Mouse (Mus musculus) forebrain, embryonic 15.5 days (tissue): Measurements from ENCODE around the gene Hspa5. TPM values are rescaled to one million over a fixed set of nuclear protein-coding genes. Genes with fewer than 3 reads are reported as not detected.
A peak's percentile ranks its signal among the peaks of the same experiment; 100 is the strongest.
"Not testable (repeated sequence)": the region's sequence is repeated elsewhere in the genome, so short reads cannot be mapped to it uniquely, and the experiment has no call there.

Source experiments
- ATAC-seq: fragments of 200-750 bp; cut with Nextera tagmentation; replicated peaks from 2 replicates; pipeline ENCODE4 v1.8.0; 2017; ENCODE audit warnings: mild to moderate bottlenecking, moderate TSS enrichment, moderate library complexity
- H3K27ac ChIP-seq: fragments of 300-500 bp; sonication (generic); replicated peaks from 2 replicates; pipeline ENCODE4 v1.5.1; 2015; ENCODE audit warnings: mild to moderate bottlenecking, inconsistent platforms
- H3K27me3 ChIP-seq: fragments of 300-500 bp; sonication (generic); 2 replicates; pipeline ENCODE4 v1.6.1; 2015; ENCODE audit warnings: inconsistent platforms
- H3K36me3 ChIP-seq: fragments of 300-500 bp; sonication (generic); 2 replicates; pipeline ENCODE4 v1.6.1; 2015; ENCODE audit warnings: mild to moderate bottlenecking, inconsistent platforms
- H3K4me1 ChIP-seq: fragments of 300-500 bp; sonication (generic); 2 replicates; pipeline ENCODE4 v1.6.1; 2015; ENCODE audit warnings: inconsistent platforms
- H3K4me2 ChIP-seq: fragments of 300-500 bp; sonication (generic); replicated peaks from 2 replicates; pipeline ENCODE4 v1.6.1; 2015; ENCODE audit warnings: mild to moderate bottlenecking, inconsistent platforms
- H3K4me3 ChIP-seq: fragments of 300-500 bp; sonication (generic); 2 replicates; pipeline ENCODE4 v1.5.1; 2015; ENCODE audit warnings: mild to moderate bottlenecking, inconsistent platforms
- H3K9ac ChIP-seq: fragments of 300-500 bp; sonication (generic); replicated peaks from 2 replicates; pipeline ENCODE4 v1.6.1; 2015; ENCODE audit warnings: mild to moderate bottlenecking, inconsistent platforms
- H3K9me3 ChIP-seq: fragments of 300-500 bp; sonication (generic); 2 replicates; pipeline ENCODE4 v1.6.1; 2016; ENCODE audit warnings: inconsistent platforms
- WGBS: fragments of 180-500 bp; shearing (Covaris S2); methylation state at CpG from one replicate; pipeline ENCODE4 v1.1.7; 2015; ENCODE audit warnings: mixed read lengths; 5-methylcytosine and 5-hydroxymethylcytosine counted together
- polyA plus RNA-seq: library from polyadenylated mRNA; unstranded; fragments of >200 nt; fragmentation: Nextera tagmentation; extraction: Ambion mirVana; gene quantifications from 2 replicates; pipeline ENCODE4 v1.2.1, GENCODE M21; 2015

The Hspa5 gene
- polyA plus RNA-seq, 1 experiment from 2014 or later = 395 TPM

DNA sequence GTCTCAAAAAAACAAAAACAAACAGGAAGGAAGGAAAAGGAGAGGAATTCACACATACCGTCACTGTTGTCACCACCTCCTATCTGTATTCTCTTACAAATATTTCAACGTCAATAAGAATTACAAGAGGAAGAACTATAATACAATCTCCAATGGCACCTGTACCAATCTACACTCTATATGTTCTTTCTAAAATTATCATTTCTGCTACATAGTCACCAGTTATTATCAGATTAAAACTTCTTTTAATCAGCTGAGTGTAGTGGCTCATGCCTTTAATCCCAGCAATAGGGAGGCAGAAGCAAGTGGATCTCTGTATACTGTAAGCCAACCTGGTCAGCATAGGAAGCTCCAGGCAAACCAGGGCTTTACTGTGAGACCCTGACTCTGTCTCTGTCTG, 21.5 kb upstream of the Hspa5 start:
- H3K27ac ChIP-seq = no peak overlapping the region
- peaks cover 28% of the 10 kb centered on the region for H3K4me1 ChIP-seq
- no peaks in the 10 kb centered on the region for H3K9me3 ChIP-seq
- H3K4me2 ChIP-seq = no peak overlapping the region
- no peak overlapping the region for H3K4me3 ChIP-seq
- WGBS = 82% methylated on average over 2 of the region's 2 CpGs
- no peak overlapping the region for H3K9ac ChIP-seq
- no peak for ATAC-seq
- H3K36me3 ChIP-seq = no peaks in the 10 kb centered on the region
- H3K27me3 ChIP-seq = no peaks in the 10 kb centered on the region

DNA sequence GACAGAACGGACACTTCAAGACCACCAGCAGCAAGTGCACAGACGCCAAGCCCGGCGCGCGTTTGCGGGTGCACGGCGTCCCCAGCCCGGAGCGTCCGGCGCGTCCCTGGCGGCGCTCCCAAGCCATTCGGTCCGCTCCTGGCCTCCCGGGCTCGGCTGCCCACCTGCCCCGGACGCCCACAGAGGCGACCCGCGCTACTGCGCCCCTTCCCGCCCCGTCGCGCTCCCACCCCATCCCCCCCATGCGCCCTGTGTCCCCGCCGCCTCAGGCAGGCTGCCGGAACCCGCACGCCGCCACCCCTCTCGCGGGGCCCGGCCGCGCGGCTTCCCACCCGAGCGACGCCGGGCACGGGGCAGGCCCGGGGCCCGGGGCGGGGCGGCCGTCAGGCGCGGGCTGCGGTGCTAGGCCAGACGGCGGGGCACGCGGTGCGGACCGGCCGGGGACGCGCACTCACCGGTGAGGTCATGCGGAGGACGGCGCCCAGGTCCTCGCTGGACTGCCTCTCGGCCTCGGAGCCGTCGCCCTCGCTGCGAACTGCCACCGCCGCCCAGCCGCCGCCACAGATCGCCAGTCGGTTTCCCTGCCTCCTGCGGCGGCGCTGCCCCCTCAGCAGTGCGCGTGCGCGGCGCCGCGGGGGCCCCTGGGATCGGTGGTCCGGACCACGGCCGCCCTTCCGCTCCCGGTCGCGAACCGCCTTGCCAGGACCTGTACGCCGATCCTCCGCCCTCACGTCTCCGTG, 17.8 kb upstream of the Hspa5 start:
- peak overlapping the region; percentile 91 for H3K9ac ChIP-seq
- H3K4me3 ChIP-seq = peak overlapping the region; percentile 82
- H3K4me1 ChIP-seq = peaks cover 29% of the 10 kb centered on the region
- H3K9me3 ChIP-seq = no peaks in the 10 kb centered on the region
- H3K4me2 ChIP-seq = peak overlapping the region; percentile 50
- no peaks in the 10 kb centered on the region for H3K27me3 ChIP-seq
- no peaks in the 10 kb centered on the region for H3K36me3 ChIP-seq
- WGBS = under 1% methylated on average over 106 of the region's 106 CpGs
- peak; percentile 93 for ATAC-seq
- peak overlapping the region; percentile 90 for H3K27ac ChIP-seq

GRCm38 (mm10) chr2:34754551-34755358, 17.0 kb upstream of the Hspa5 start, which contains the start of gene Gapvd1:
Gene Gapvd1 (minus strand): TSS chr2:34755232.
- Histone ChIP-seq H3K27ac (peak within 1 kb of the TSS; percentile 90), H3K4me2 (peak within 1 kb of the TSS; percentile 50), H3K4me3 (peak within 1 kb of the TSS; percentile 82), H3K27me3 (no peaks in the 10 kb centered on the region), H3K9ac (peak within 1 kb of the TSS; percentile 91), H3K4me1 (peaks cover 29% of the 10 kb centered on the region), H3K36me3 (no peaks in the 10 kb centered on the region), H3K9me3 (no peaks in the 10 kb centered on the region)
- 1% methylated on average over 14 of the region's 14 CpGs for WGBS
- ATAC-seq = peak; percentile 28; the same call in 1 of the 2 replicates

DNA sequence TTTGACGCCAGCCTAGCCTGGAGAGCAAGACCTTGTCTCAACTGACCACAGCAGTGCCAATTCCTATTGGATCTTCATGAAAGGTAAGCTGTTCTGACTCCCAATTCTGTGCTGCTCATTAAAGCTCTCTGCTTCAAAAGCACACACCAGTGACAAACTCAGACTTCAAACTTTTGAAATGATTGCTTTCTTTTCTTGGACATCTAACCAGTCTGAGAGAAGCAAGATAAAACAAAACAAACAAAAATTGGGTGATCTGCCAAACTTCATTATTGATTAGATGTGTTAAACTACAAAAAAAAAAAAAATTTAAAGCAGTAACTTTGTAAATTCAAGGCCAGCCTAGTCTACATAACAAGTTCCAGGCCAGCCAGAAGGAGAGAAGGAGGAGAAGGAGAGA, 14.4 kb upstream of the Hspa5 start:
- H3K36me3 ChIP-seq = no peaks in the 10 kb centered on the region
- no peaks in the 10 kb centered on the region for H3K27me3 ChIP-seq
- 77% methylated on average over 1 of the region's 1 CpGs for WGBS
- H3K9me3 ChIP-seq = no peaks in the 10 kb centered on the region
- peaks cover 16% of the 10 kb centered on the region for H3K4me1 ChIP-seq
- H3K4me2 ChIP-seq = no peak overlapping the region
- H3K27ac ChIP-seq = no peak overlapping the region
- H3K9ac ChIP-seq = no peak overlapping the region
- ATAC-seq = no peak
- H3K4me3 ChIP-seq = no peak overlapping the region

DNA sequence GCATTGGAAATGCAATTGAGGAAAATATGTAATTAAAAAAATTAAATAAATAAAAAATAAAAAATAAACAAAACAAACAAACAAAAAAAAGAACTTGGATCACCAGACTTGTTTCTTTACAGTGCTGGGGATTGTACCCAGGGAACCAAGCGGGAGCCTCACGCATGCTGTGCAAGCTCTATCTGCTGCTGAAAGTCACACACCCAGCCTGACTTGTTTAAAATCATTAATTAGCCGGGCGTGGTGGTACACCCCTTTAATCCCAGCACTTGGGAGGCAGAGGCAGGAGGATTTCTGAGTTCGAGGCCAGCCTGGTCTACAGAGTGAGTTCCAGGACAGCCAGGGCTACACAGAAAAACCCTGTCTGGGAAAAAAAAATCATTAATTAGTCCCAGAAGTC, 10.5 kb upstream of the Hspa5 start:
- H3K4me2 ChIP-seq, H3K36me3 ChIP-seq, H3K4me1 ChIP-seq, ATAC-seq, H3K9me3 ChIP-seq, H3K27ac ChIP-seq, H3K4me3 ChIP-seq, H3K27me3 ChIP-seq, H3K9ac ChIP-seq: not testable (repeated sequence)
- 85% methylated on average over 5 of the region's 5 CpGs for WGBS

DNA sequence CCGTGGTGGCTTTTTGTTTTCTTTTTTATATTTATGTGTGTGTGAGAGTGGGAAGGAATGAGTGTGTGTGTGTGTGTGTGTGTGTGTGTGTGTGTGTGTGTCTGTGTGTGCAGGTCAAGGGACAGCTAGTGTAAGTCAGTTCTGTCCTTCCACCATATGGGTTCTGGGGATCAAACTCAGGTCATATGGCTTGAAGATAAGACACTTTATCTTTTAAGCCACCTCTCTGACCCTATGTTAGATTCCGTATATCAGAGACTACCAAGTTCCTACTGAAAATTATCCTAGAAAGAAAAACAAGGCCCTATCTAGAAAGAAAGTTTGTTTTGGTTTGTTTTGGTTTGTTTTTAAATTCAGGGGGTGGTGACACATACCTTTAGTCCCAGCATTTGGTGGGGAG, 9.6 kb upstream of the Hspa5 start:
- WGBS = 83% methylated on average over 2 of the region's 2 CpGs
- H3K9ac ChIP-seq = no peak overlapping the region
- H3K27ac ChIP-seq = no peak overlapping the region
- no peaks in the 10 kb centered on the region for H3K4me1 ChIP-seq
- no peak for ATAC-seq
- H3K9me3 ChIP-seq = no peaks in the 10 kb centered on the region
- H3K4me3 ChIP-seq = no peak overlapping the region
- no peak overlapping the region for H3K4me2 ChIP-seq
- H3K36me3 ChIP-seq = no peaks in the 10 kb centered on the region
- no peaks in the 10 kb centered on the region for H3K27me3 ChIP-seq

- Histone ChIP-seq H3K9ac (no peak overlapping the region), H3K27me3 (no peaks in the 10 kb centered on the region), H3K9me3 (no peaks in the 10 kb centered on the region), H3K4me1 (no peaks in the 10 kb centered on the region), H3K4me2 (no peak overlapping the region), H3K36me3 (no peaks in the 10 kb centered on the region), H3K27ac (no peak overlapping the region), H3K4me3 (no peak overlapping the region)
- no peak for ATAC-seq
- WGBS = 65% methylated on average over 2 of the region's 2 CpGs
Measured at GRCm38 (mm10) chr2:34762872-34763271, 8.9 kb upstream of the Hspa5 start.

DNA sequence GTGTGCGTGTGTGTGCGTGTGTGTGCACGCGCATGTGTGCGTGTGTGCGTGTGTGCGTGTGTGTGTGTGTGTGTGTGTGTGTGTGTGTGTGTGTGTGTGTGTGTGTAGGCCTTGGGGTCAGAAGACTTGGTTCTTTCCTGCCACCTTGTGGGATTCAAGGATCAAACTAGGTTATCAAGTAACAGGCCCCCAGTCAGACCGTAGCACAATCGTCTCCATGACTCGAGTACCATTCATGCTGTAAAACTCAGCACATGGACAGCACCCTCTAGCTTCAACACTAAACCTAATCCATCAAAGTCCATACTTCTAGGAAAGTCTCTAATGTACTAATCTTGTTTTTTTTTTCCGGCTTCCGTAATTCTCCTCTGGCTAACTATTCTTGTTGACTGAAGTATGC, 7.0 kb upstream of the Hspa5 start:
- H3K4me1 ChIP-seq = no peaks in the 10 kb centered on the region
- ATAC-seq = no peak
- 67% methylated on average over 9 of the region's 12 CpGs for WGBS

DNA sequence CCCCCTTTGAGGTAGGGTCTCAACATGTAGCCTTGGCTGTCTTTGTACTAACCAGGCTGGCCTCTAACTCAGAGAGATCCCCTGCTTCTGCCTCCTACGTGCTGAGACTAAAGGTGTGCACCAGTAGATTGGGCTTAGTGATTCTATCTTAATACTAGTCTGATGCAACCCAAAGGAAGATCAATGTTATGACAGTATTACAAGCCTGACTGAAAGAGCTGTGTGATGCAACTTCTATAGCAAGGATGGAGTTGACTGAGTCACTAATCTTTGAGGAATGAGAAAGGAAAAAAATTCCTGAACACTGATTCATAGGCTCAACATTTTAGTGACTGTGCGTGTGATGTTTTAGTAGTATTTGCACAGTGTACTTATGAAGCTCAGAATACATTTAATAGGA, 1.7 kb upstream of the Hspa5 start:
- 92% methylated on average over 2 of the region's 2 CpGs for WGBS
- ATAC-seq = no peak

More for the DNA sequence above, 7.0 kb upstream of the Hspa5 start:
- Histone ChIP-seq H3K4me2 (no peak overlapping the region), H3K9me3 (no peaks in the 10 kb centered on the region), H3K27ac (no peak overlapping the region), H3K9ac (no peak overlapping the region), H3K27me3 (no peaks in the 10 kb centered on the region), H3K36me3 (no peaks in the 10 kb centered on the region), H3K4me3 (no peak overlapping the region)

DNA sequence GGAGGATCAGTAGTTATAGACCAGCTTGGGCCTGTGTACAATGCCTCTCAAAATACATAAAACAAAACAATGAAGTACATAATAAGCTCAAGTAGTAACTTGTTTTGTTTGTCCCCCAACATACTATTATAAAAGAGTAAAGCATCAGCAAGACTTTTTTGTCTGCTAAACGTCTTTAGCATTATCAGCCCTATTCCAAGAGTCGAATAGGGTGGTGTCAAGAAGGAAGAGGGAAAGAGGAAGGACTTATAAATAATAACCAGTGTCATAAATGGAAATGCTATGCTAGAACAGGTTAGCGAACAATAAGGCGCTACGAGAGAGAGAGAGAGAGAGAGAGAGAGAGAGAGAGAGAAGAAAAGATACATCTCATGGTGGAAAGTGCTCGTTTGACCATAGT, 819 bp upstream of the Hspa5 start:
- Histone ChIP-seq H3K4me3 (peak overlapping the region; percentile 90), H3K9me3 (no peaks in the 10 kb centered on the region), H3K4me1 (peaks cover 39% of the 10 kb centered on the region), H3K36me3 (peaks cover 25% of the 10 kb centered on the region), H3K9ac (peak overlapping the region; percentile 90), H3K27ac (peak overlapping the region; percentile 88), H3K4me2 (peak overlapping the region; percentile 49), H3K27me3 (no peaks in the 10 kb centered on the region)
- no peak for ATAC-seq
- 3% methylated on average over 6 of the region's 6 CpGs for WGBS

More for the DNA sequence above, 1.7 kb upstream of the Hspa5 start:
- Histone ChIP-seq H3K4me1 (peaks cover 31% of the 10 kb centered on the region), H3K4me2 (no peak overlapping the region), H3K9ac (no peak overlapping the region), H3K27ac (no peak overlapping the region), H3K27me3 (no peaks in the 10 kb centered on the region), H3K9me3 (no peaks in the 10 kb centered on the region), H3K4me3 (0 out of 2 replicates have a peak overlapping the region, but pooled peaks have one; percentile 90), H3K36me3 (peaks cover 17% of the 10 kb centered on the region)

- Histone ChIP-seq H3K9ac (peak overlapping the region; percentile 92), H3K4me3 (peak overlapping the region; percentile 90)
- WGBS = 5% methylated on average over 50 of the region's 50 CpGs
Measured at GRCm38 (mm10) chr2:34772252-34773235, 774 bp downstream of the Hspa5 start.

More at GRCm38 (mm10) chr2:34772252-34773235, 774 bp downstream of the Hspa5 start:
- H3K36me3 ChIP-seq = peaks cover 41% of the 10 kb centered on the region
- H3K4me2 ChIP-seq = peak overlapping the region; percentile 55
- H3K9me3 ChIP-seq = no peaks in the 10 kb centered on the region
- H3K27me3 ChIP-seq = no peaks in the 10 kb centered on the region
- no peak; the same call in 1 of the 2 replicates for ATAC-seq
- peak overlapping the region; percentile 87 for H3K27ac ChIP-seq
- H3K4me1 ChIP-seq = peaks cover 55% of the 10 kb centered on the region
